Mouse (Mus musculus): ENCODE measurements at regions not wholly inside any gene's neighbourhood (a gene's known extent, or its start where the extent isn't known, plus 50 kb on each side); places are given as distances from the start of the nearest gene placed in this dataset.
A peak's percentile ranks its signal among the peaks of the same experiment; 100 is the strongest.
"Not testable (repeated sequence)": the region's sequence is repeated elsewhere in the genome, so short reads cannot be mapped to it uniquely, and the experiment has no call there.

- peak; percentile 49 to 59 for DNase-seq
These were observed 150.0 kb downstream of the Kcnrg start for GRCm38 (mm10) chr14:61757086-61757822.

DNA sequence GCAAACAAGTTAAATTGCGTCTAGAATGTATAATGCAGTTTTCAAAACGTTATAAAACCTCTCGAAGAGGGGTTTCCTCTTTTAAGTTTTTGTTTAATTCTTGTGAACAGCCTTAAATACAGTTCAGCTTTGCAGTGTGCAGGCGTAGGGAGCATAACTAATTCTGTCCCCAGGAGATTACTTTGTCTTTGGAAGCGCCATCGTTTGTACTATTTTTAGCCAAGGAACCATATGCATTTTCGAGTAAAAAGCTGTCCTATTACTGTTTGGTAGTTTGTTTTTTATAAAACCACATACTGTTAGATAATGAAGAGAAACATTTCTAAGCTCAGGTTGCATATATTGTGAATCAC, 150.5 kb downstream of the Kcnrg start:
- no peak for DNase-seq

DNA sequence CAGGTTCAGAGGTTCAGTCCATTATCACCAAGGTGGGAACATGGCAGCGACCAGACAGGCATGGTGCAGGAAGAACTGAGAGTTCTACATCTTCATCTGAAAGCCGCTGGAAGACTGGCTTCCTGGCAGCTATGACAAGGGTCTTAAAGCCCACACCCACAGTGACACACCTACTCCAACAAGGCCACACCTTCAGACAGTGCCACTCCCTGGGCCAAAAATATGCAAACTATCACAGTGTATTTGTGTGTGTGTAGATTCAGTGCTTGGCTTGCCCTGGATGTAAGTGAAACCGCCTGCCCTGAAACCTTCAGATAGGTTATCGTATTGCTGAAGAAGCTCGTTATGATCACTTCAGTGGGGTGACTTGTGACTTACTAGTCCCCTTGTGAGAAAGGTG, 151.3 kb downstream of the Kcnrg start:
- no peak for DNase-seq

GRCm38 (mm10) chr14:61760176-61760575, 152.9 kb downstream of the Kcnrg start:
- DNase-seq: not testable (repeated sequence)

- no peak for DNase-seq
These were observed 154.8 kb downstream of the Kcnrg start for GRCm38 (mm10) chr14:61762076-61762475.

- DNase-seq: no peak
These were observed 162.6 kb downstream of the Kcnrg start for GRCm38 (mm10) chr14:61769881-61770280.

DNA sequence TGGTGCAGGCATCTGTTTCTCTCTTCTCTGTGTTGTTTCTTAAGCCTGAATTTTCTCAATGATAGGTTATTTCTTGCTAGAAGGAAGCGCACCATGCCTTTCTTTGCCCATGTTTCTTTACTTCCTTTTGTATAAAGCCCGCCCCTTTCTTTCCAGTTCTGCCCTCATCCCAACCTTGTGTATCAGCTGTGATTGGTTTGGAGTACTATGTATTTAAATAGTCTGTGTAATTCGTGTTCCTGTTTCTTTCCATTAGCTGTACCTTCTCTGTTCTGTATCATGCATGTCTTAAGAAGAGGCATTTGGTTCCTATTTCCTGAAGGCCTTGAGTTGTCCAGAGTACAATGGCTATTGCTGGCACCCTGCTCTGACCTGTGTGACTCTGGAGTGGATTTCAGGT, 166.9 kb downstream of the Kcnrg start:
- DNase-seq: no peak

GRCm38 (mm10) chr14:61778618-61779017, 171.4 kb downstream of the Kcnrg start:
- DNase-seq: no peak

GRCm38 (mm10) chr14:61783206-61783605, 175.9 kb downstream of the Kcnrg start:
- DNase-seq: no peak

DNA sequence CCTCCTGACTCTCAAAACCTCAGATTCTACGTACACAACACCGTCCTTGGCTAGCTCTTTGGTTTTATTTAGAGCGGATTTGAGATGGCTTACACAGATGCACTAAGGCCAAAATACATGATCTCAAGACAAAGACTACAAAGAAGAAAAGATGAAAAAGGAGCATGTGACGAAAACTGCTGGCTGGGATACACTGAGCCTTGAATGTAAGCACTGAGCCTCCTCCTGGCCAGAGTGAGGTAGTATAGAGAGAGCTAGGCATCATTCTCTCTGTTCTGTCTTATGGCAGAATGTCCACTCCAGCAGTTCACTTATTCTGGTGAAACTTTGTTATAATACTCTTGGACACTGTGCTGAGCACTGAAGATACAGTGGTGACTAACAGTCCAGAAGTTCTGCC, 177.4 kb downstream of the Kcnrg start:
- DNase-seq: no peak

GRCm38 (mm10) chr14:61786031-61786430, 178.8 kb downstream of the Kcnrg start:
- no peak for DNase-seq

DNA sequence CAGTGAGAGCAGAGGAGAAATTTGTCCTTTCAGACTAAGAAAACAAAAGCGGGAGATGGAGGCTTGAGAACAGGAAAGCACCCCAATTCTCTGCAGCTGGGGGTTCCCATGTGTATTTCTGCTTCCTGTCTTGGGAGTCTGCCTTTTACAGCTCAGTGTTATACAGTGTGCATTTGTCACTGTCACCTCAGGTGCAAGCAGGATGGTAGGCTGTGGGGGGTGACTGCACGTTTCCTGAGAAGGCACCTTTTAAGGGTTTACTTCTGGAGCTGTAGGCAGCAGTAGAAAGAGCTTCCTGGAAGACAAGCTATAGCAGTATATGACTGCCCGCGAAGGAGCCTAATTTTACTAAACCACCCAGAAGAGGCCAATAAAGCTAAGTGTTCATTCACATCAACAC, 180.5 kb downstream of the Kcnrg start:
- no peak for DNase-seq

DNA sequence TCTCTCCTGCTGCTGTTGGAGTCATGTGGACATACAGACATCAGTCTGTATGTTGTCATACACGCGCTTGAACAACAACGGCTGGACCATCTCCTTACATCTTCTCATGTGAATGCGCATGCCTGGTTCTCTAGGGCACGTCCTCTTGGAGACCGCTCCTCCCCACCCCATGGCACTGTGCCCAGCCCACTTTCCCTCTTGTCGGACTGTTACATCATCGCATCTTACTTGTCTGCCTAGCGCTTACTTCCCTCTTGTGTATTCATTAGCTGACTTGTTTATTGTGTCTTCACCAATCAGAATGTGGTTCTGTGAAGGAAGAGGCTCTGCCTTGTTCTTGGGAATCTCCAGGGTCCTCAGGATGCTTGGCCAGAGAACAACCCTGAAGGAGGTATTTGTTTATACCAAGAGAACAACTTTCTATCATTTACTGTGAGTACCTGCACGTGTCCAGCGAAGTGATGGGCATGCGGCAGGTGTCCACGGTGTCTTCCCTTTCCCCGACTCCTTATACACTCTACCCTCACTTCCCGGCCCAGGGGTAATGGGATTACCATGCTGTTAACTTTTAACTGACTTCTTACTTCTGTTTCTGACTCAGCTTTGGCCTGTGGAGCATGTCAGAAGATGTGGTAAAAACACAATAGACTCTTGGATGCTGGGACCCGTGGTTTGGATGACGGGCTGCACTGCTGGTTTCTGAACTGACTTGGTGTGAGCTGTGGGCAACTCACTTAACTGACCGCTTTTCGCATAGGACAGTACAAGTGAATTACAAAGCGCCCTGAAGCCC, 181.9 kb downstream of the Kcnrg start:
- DNase-seq: peak; percentile 46 to 69

DNA sequence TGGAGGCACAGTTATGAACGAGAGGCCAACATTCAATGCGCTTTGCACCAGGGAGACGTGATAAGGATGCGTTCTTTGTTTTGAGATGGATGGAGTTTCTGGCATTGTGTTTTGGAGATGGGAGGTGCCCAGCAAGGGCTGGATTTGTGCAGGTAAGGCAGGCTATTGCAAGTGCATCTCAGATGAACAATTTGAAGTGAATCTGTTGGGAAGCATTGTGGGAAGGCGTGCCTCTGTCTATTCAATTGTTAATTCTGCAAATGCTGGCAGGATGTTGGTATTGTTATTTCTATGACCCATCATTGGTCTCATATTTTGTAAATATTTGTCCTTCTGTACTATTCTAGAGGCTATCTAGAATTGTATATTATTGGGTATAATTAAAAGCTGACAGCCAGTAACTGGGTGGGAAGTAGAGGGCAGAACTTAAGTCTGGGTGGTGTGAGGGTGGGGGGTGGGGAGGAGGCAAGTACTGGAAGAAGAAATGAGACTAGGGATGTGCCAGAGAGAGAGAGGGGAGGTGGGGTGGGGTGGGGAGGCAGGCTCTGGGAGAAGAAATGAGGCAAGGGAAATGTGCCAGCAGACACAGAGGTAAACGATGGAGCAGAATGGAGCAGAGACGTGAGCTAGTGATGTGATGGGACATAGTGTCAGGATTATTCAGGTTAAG, 188.9 kb downstream of the Kcnrg start:
- DNase-seq: no peak

- no peak for DNase-seq
These were observed 189.4 kb downstream of the Kcnrg start for GRCm38 (mm10) chr14:61796671-61797070.

DNA sequence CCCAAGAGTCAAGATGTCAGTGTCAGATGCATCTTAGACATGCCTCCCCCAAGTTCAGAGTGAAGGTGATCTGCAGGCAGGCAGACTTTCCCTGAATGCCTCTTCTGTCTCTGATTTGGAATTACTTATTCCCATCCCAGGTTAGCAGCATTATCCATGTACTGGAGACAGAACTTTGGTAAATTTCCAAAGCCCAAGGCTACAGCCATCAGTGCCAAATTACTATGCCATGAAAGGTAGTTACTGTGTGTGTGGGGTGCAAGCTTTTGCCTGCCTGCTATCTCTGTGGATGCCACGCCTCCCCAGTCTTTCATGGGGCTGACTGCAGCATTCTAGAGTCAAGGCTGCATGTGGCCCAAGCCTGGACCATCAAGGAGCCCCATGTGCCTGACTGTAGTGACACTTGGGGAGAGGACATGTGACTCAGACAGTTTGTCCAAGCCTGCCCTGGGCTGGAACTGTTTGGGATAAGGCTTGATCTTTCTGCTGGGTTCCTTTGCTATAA, 196.2 kb downstream of the Kcnrg start:
- peak in 1 of 2 experiments; percentile 10 for DNase-seq

- no peak for DNase-seq
These were observed 198.2 kb downstream of the Kcnrg start for GRCm38 (mm10) chr14:61805433-61805832.

DNA sequence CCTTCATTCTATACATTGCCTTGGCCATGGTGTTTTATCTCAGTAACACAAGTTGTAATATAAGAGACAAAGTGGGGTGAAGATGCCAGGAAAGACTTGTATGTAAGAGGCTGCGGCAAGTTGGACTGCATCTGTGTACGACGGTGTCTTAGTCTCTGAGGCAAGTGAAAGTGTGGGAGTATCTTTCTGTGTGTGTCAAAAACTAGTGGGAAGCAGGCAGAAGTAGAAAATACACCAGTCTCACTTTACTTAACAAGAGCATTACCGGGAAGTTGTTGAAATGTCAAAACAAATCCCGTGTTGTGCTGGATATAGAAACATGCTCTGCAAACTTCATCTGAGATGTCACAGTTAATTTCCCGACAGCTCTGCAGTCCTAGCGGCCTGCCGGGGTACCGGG, 200.9 kb downstream of the Kcnrg start:
- DNase-seq: no peak

DNA sequence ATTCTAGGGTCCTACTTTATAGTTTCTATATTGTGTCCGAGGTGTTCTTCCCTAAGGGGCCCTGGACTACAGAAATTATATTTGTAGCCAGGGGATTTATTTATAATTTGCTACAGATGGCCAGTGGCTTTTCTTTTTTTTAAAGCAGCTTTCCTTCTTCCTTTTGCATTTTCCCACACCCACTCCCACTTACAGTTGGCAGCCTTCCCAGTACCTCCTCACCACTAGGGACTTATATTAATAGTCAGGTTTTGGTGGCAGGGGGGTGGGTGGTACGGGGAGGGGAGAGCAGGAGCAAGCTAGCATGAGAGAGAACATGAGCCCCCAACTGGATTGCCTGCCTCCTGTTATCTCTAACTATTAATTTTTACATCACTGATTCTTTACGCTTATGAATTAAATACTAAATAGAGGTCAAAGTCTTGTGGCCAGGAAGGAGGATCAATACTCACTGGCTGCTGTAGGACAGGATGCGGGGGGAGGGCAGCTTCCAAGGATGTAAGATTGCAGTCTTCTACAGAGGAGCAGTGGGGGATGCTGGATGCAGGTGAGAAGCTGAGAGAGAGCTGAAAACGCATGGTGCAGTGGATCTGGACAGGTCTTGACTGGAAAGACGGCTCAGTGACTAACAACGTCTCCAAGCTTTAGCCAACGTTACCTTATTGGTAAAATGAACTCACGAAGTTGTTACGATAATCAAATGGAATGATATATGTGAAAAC, 202.6 kb downstream of the Kcnrg start:
- no peak for DNase-seq

- DNase-seq: no peak
These were observed 203.6 kb downstream of the Kcnrg start for GRCm38 (mm10) chr14:61810836-61811235.

- DNase-seq: no peak
These were observed 210.5 kb downstream of the Kcnrg start for GRCm38 (mm10) chr14:61817711-61818110.

DNA sequence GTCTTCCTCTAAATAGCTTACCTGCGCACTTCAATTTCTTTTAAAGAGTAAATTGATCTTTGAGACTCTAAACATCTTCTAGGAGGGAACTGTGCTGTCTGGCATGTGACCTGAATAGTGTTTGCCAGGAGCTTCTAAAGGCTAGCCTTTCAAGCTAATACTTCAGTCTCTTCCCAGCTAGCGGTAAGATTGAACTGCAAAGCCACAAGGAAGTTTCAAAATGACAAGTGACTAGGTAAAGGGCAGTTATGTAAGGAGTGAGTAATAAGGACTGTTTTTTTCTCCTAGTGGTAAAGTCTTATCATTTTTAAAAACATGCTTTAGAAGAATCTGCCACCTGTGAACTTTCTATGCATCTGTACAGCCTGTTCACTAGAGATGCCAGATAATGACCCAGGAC, 211.1 kb downstream of the Kcnrg start:
- DNase-seq: no peak

DNA sequence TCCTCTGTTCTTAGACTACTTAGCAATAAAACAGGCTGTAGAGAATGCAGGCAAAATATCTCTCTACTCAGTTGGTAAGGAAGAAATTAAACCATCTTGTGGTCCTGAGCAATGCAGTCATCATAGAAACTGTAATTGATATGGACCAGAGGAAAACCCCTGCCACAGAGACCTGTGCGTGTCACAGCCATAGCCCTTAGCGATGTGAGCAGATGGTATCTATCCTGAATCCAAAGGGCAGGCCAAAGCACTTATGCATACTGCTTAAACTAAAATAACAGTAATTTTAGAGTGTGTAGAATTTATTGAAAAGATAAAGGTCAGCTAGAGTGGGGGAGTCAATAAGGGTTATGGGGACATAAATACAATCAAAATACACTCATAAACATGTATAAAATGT, 212.0 kb downstream of the Kcnrg start:
- no peak for DNase-seq

Data from cerebellum, postnatal 14 days (tissue).